Mouse (Mus musculus) lung, adult 2 months (tissue): ENCODE measurements around the gene Otoa. TPM values are rescaled to one million over a fixed set of nuclear protein-coding genes. Genes with fewer than 3 reads are reported as not detected.
A peak's percentile ranks its signal among the peaks of the same experiment; 100 is the strongest.

ENCODE experiments used
- DNase-seq: peaks from one replicate; pipeline ENCODE4 v3.0.0; 2022
- H3K4me1 ChIP-seq: fragments of 200-500 bp; 2 replicates; pipeline ENCODE4 v1.6.1; 2011; ENCODE audit warnings: low read length; ENCODE audit not compliant: control insufficient read depth, insufficient read depth
- H3K4me3 ChIP-seq: fragments of 200-500 bp; replicated peaks from 2 replicates; pipeline ENCODE3; 2011; ENCODE audit warnings: low read depth, mild to moderate bottlenecking, control low read depth, low read length; ENCODE audit errors: extremely low read depth
- CTCF ChIP-seq: fragments of 200-500 bp; IDR thresholded peaks from 2 replicates; pipeline ENCODE4 v1.5.1; 2011; ENCODE audit warnings: mild to moderate bottlenecking, low read length, control low read depth; ENCODE audit not compliant: insufficient read depth
- POLR2A ChIP-seq: fragments of 200-500 bp; IDR thresholded peaks from 2 replicates; pipeline ENCODE4 v1.6.1; 2011; ENCODE audit warnings: low read depth, mild to moderate bottlenecking, control low read depth, low read length, borderline replicate concordance; ENCODE audit errors: extremely low read depth
- WGBS: fragments of 180-500 bp; shearing (Covaris S2); methylation state at CpG from one replicate; pipeline ENCODE4 v1.1.7; 2018; 5-methylcytosine and 5-hydroxymethylcytosine counted together
- polyA plus RNA-seq: library from polyadenylated mRNA; depleted of rRNA; stranded (reverse); fragments of >200 nt; gene quantifications from 2 replicates; pipeline ENCODE4 v1.2.3, GENCODE M21; 2012; rRNA removed

Gene Otoa
- polyA plus RNA-seq = 0.03 and 0.05 TPM in 2 replicates

DNA sequence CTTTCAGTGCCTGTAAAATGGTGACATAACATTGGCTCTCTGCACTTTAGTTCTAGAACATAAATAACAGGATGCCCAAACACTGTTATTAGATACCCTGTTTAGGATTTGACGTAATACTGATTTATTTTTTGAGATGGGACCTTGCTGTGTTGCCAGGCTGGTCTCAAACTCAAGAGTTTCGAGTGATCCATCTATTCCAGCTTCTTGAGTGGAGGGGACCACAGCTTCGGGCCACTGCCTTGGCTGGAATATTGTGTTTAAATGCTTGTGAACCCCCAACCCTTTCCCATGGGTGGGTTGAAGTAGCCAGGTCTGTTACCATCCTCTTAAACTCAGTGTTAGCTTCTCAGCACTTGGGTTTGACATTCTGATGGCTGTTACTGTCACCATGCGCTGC is at the start of gene Otoa:
Otoa (plus strand) TSS at position 301 of the 400 bp plus-strand sequence.
- H3K4me3 ChIP-seq = no peak within 1 kb of the TSS
- WGBS = 86% methylated on average over 4 of the region's 4 CpGs

GRCm38 (mm10) chr7:121033856-121034652 is 47.4 kb upstream of the Otoa start, which contains the start of gene Mettl9:
TSS of gene Mettl9 (plus strand) at chr7:121034445.
- Histone ChIP-seq H3K4me1 (peaks cover 5% of the 10 kb centered on the region; the same call in 1 of the 2 replicates), H3K4me3 (peak within 1 kb of the TSS; percentile 72)
- 3% methylated on average over 41 of the region's 43 CpGs for WGBS
- TF ChIP-seq CTCF = no peak
- peak; percentile 85; the same call in 1 of the 2 replicates for TF ChIP-seq POLR2A
- DNase-seq = peak; percentile 88

More for the DNA sequence above, at the start of gene Otoa:
- H3K4me1 ChIP-seq = no peaks in the 10 kb centered on the region; the same call in 1 of the 2 replicates
- no peak for DNase-seq
- TF ChIP-seq POLR2A = no peak
- TF ChIP-seq CTCF = no peak

DNA sequence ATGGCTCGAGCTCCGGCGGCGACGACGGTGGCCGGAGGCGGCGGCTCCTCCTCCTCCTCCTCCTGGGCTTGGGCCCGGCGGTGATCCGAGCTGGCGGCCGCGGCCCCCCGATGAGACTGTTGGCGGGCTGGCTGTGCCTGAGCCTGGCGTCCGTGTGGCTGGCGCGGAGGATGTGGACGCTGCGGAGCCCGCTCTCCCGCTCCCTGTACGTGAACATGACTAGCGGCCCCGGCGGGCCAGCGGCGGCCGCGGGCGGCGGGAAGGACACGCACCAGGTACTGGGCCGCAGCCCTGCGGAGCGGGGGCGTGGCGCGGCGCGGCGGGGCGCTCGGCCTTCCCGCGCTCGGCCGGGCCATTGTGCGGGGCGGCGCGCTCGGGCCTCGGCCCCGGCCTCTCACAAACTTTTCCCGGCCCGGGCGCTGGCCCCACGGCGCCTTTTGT is 46.7 kb upstream of the Otoa start:
- no peak for TF ChIP-seq POLR2A
- no peak for TF ChIP-seq CTCF
- Histone ChIP-seq H3K4me1 (peaks cover 5% of the 10 kb centered on the region; the same call in 1 of the 2 replicates), H3K4me3 (peak overlapping the region; percentile 72)
- DNase-seq = peak; percentile 75
- WGBS = under 1% methylated on average over 46 of the region's 63 CpGs

DNA sequence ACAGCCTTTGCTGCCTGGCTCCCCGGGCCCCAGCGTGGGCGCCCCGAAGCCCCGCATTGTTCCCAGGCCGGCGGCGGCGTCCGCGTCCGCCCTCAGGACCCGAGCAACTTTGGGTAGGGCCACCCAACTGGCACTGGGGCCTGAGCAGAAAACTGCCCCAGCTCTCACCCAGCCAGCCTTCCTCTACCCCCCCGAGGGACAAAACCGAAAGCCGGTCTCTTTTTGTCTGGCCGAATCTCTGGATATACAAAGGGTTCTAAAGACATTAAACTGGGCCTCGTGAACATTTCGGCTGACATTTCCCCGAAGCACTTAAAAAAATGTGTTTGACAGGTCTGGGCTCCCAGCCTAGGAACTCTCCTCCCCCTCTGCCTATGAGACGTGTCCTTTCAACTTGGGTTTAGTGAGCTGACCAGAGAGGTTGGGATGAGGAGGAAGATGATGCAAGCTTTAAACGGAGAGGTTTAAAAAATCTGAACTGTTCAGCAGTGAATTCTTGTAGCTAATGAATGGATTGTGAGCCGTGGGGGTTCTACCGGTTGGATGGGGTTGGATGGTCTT is 46.2 kb upstream of the Otoa start:
- TF ChIP-seq POLR2A (no peak), CTCF (no peak)
- Histone ChIP-seq H3K4me1 (peaks cover 5% of the 10 kb centered on the region; the same call in 1 of the 2 replicates), H3K4me3 (peak overlapping the region; percentile 72)
- peak; percentile 52 for DNase-seq
- under 1% methylated on average over 24 of the region's 24 CpGs for WGBS

- H3K4me3 ChIP-seq = no peak overlapping the region
- no peak for TF ChIP-seq POLR2A
- no peak for TF ChIP-seq CTCF
- peaks cover 3% of the 10 kb centered on the region for H3K4me1 ChIP-seq
- no peak for DNase-seq
- 77% methylated on average over 4 of the region's 4 CpGs for WGBS
Observed at GRCm38 (mm10) chr7:121040595-121040994, 40.9 kb upstream of the Otoa start.

- 60% methylated on average over 1 of the region's 1 CpGs for WGBS
- Histone ChIP-seq H3K4me1 (no peaks in the 10 kb centered on the region; the same call in 1 of the 2 replicates), H3K4me3 (no peak overlapping the region)
- TF ChIP-seq POLR2A (no peak), CTCF (no peak)
- no peak for DNase-seq
Observed at GRCm38 (mm10) chr7:121041989-121042388, 39.5 kb upstream of the Otoa start.

- no peak overlapping the region for H3K4me3 ChIP-seq
- TF ChIP-seq CTCF (no peak), POLR2A (no peak)
- no peak for DNase-seq
- WGBS = 83% methylated on average over 3 of the region's 3 CpGs
- no peaks in the 10 kb centered on the region; the same call in 1 of the 2 replicates for H3K4me1 ChIP-seq
Observed at GRCm38 (mm10) chr7:121043004-121043403, 38.4 kb upstream of the Otoa start.

GRCm38 (mm10) chr7:121043510-121043909 is 37.9 kb upstream of the Otoa start:
- H3K4me3 ChIP-seq = no peak overlapping the region
- no peaks in the 10 kb centered on the region; the same call in 1 of the 2 replicates for H3K4me1 ChIP-seq
- DNase-seq = no peak
- TF ChIP-seq CTCF (no peak), POLR2A (no peak)
- WGBS = 95% methylated on average over 1 of the region's 1 CpGs

DNA sequence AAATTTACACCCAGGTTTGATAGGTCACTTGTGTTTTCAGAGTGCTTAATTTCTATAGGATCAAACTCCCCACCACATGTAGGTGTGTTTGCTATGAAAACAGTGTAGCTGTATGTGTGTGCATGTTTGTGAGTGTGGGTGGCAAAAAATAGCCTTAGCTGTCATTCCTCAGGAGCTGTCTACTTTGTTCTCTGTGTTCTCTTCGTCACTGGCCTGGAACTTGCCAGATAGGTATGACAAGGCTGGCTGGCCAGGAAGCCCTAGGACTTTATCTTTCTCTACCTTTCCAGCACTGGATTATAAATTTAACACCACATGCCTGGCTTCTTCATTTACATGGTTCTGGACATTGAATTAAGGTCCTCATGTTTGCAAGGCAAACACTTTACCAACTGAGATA is 37.2 kb upstream of the Otoa start:
- 55% methylated on average over 1 of the region's 1 CpGs for WGBS

More for the DNA sequence above, 37.2 kb upstream of the Otoa start:
- DNase-seq = no peak
- Histone ChIP-seq H3K4me1 (no peaks in the 10 kb centered on the region; the same call in 1 of the 2 replicates), H3K4me3 (no peak overlapping the region)
- TF ChIP-seq POLR2A (no peak), CTCF (no peak)
